Mouse (Mus musculus) layer of hippocampus, postnatal 10 days (tissue): Measurements from ENCODE around the gene Pcnt. TPM values are rescaled to one million over a fixed set of nuclear protein-coding genes. Genes with fewer than 3 reads are reported as not detected.

ENCODE experiments used
- DNase-seq, 2 experiments: peaks; one replicate each; pipeline ENCODE4 v3.0.0; 2021; ENCODE audit warnings: low spot score in 2 of 2
- total RNA-seq, 2 experiments: library from RNA; stranded (reverse); gene quantifications; 2 replicates each; pipeline ENCODE4 v1.2.3; 2021

Gene Pcnt
- total RNA-seq, 2 experiments from 2014 or later: 14.6 to 15.8 TPM

- DNase-seq: no peak
These were observed 25.8 kb downstream of the Pcnt start for GRCm38 (mm10) chr10:76416811-76417210.

DNA sequence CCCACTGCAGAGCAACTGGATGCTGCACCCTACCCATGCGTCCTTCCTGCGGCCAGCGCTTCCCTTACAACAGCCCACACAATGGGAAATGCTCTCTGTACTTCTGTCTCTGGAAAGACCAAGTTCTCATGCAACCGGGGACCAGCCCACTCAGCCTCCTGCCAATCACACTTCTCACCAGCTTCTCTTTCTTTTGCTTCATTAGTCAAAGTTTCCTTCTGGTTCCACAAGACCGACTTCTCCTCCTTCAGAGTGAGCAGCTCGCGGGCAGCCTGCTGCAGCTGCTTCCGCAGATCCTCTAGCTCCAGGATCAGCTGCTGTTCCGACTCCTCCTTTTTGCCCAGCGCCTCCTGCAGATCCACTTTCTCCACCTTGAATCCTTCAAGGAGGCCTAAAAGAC, 34.1 kb downstream of the Pcnt start:
- peak in 1 of 2 experiments; percentile 4 for DNase-seq

DNA sequence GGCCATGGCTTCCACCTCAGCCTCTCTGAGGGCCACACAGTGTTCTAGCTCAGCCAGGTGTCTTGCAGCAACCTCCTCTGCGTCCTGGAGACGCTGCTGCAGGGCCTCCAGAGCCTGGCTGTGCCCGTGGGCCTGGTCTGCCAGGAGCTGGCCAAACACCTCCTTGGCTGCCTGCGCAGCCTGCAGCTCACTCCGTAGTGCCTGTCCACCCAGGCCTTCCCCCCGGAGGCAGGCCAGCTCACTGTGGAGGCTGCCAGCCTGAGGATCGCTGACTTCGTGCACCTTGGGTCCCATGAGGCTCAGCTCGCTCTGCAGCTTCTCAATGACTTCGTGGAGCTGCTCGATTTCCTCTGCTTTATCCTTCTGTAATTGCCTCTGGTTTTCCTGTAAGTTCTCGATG, 50.0 kb downstream of the Pcnt start:
- no peak for DNase-seq

GRCm38 (mm10) chr10:76391786-76392185, 50.8 kb downstream of the Pcnt start:
- no peak for DNase-seq

DNA sequence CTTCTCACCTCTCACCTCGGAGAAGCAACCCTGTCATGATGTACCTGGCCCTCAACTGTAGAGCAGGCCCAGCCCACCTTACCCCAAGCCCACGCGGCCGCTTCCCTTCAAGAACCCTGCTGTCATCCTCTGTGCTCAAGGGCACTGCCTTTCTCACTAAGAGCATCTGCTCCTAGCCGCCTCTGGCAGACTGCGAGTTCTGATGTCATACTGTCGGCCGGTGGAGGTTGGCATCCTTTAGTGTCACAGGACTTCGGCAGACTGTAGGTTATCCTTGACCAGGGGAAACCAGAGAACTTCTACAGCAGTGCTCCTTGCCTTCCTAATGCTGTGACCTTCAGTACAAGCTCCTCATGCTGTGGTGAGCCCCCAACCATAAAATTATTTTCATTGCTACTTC, 51.4 kb downstream of the Pcnt start:
- DNase-seq: no peak

- DNase-seq: no peak
These were observed 67.6 kb downstream of the Pcnt start for GRCm38 (mm10) chr10:76374981-76375380.

DNA sequence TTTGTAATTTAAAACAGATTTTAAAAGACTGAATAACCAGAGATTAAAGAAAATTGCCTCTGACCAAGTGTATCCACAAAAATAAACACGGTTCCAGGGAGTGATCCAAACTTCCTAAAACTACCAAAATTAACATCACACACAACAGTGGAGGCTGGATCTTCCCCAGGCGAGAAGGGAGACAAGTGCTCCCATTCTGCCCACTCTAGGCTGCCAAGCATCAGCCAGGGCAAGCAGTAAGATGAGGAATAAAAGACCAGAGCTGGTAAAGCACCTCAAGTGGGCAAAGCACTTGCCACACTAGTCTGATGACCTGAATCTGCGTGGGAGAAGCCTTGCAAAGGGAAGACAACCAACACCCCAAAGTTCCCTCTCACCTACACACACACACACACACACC, 70.8 kb downstream of the Pcnt start:
- no peak for DNase-seq

DNA sequence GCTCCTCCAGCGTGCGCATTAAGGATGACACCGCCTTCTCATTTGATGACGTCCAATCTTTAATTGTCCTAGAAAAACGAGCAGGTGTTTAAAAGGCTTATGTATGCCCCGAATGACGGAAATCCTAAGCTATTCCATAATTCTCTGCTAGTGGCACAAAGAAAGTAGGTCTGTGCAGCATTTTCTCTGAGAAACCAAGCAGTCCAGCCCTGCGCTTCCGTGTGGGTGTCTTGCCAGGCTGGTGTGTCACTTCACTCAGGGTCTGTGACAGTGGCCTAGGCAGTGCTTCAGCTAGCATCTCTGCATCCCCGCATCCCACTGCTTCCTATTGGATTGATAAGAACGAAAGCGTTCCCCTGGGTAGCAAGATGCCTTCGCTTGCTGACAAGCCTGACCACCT, 73.8 kb downstream of the Pcnt start:
- no peak for DNase-seq

DNA sequence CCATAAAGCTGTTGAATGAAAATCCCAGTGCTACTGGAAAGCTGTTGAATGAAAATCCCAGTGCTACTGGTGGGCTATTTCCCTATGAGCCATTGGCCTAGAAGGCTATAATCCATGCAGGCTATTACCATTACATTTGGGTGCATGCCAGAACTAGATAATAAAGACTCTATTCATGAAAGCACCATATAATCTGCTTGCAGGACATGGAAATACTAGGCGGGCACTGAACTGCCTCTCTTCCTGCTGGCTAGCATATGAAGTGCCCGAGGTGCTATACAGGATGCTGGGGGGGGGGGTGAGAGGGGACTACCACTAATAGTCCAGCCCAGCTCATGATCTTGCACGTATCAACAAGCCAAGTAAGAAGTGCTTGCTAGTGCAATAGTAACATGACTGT, 79.4 kb downstream of the Pcnt start:
- no peak for DNase-seq

GRCm38 (mm10) chr10:76358468-76358867, 84.1 kb downstream of the Pcnt start:
- peak in 1 of 2 experiments; percentile 32 for DNase-seq

DNA sequence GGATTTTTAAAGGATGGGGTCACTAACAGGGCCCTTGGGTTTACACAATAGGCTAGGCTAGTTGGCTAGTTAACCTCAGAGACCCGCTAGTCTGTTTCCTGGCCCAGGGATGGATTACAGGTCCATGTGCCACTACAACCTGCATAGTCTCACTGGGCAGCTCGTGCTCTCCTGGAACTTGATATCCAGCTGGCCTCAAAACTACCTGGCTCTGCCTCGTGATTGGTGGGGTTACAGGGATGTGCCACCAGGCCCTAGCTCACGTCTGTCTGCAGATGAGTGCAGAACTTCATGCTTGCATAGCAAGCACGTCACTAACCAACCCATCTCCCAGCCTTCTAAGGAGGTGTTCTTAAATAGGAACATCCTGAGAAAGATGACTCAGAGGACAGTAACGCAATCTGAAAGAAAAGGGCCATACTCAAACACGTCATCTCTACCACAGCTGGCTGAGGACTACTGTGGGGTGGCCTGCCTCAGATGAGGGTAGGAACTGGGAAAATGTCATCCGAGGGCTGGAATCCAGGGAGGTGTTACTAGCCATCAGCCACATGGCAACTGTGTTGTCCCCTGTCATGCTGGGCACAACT, 85.2 kb downstream of the Pcnt start:
- DNase-seq: no peak

DNA sequence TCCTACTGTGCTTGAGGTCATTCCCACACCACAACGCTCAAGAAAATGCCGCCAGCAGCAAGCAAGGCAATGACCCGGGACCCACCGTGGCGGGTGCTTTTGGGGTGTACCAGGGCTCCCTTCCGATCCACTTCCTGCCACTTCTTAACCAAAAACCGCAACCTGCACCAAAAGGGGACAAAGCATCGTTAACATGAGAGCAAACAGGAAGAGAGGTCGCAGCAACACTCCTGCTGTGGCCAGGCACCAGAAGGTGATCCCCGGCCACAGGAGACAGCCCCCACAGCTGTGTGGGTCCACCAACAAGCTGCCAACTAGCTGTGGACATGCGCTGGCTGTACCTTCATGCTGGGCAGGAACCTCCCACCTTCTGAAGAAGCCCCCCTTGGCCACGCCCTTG, 87.6 kb downstream of the Pcnt start:
- no peak for DNase-seq

- DNase-seq: no peak
These were observed 88.6 kb downstream of the Pcnt start for GRCm38 (mm10) chr10:76353986-76354385.

DNA sequence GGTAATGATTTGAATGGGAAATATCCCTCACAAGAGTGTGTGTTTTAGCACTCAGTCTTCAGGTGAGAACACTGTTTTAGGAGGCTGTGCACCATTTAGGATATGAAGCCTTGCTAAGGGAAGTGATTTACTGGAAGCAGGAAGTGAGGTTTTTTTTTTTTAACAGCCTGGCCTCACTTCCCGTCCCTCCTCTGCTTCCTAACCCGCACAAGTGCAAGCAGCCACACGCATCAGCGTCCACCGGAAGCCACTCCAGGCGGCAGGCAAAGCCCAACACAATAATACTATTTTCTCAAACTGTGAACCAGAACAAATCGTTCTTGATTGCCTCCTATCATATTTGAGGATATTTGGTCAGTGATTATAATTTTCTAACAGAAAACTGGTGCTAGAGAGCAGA, 90.6 kb downstream of the Pcnt start:
- DNase-seq: no peak

DNA sequence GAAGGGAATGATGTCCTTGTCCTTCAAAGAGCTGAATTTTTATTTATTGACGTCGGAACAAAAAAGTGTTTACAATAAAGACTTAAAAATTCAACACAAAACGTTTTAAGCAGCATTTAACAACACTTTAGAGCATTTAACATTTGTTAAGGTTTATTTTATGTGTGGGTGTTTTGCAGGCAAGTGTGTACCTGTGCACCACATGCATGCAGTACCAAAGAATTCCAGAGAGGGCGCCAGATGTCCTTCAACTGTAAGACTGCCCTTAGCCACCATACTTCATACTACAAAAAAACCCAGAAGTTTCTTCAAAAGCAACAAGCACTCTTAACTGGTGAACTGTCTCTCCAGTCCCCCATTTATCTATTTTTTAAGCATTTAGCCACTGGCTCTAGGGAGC, 96.0 kb downstream of the Pcnt start:
- DNase-seq: peak; percentile 67 to 71

GRCm38 (mm10) chr10:76346043-76346491, 96.5 kb downstream of the Pcnt start:
- no peak for DNase-seq

DNA sequence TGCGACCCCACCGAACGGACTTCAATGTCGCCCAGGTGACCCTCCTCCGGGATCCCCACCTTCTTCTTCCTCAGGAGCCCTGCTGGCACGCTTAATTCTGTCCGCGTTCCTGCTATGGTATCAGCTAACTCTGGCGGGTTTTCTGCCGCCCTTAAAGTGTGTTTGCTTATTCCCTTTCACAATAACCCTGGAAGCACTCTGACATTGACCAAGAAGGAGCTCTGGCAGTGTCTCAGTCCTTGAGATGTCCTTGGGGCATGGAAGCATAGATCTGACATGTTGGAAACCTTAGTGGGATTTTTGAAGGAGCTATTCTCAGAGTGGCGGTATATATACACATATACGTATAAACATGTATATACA, 97.1 kb downstream of the Pcnt start:
- no peak for DNase-seq

- peak; percentile 94 to 98 for DNase-seq
These were observed 97.7 kb downstream of the Pcnt start, which contains the start of gene Dip2a for GRCm38 (mm10) chr10:76344711-76345539. Dip2a (minus strand) TSS chr10:76345291.

DNA sequence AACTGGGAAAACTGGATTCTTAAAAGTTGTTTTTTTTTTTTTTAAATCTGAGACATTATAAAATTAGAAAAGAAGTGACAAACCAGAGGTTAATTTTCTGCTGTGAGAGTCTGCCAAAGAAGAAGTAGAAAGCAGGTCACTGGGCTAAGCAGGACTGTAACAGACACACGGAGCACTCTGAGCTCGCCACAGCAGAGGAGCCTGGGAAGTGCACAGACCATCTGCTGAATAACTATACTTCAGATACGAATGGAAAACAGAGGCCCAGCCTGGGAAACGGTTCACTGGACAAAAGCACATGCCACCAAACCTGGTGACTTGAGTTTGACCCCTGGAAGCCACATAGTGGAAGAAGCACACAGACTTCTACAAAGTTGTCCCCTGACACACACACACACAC, 108.2 kb downstream of the Pcnt start:
- DNase-seq: no peak

DNA sequence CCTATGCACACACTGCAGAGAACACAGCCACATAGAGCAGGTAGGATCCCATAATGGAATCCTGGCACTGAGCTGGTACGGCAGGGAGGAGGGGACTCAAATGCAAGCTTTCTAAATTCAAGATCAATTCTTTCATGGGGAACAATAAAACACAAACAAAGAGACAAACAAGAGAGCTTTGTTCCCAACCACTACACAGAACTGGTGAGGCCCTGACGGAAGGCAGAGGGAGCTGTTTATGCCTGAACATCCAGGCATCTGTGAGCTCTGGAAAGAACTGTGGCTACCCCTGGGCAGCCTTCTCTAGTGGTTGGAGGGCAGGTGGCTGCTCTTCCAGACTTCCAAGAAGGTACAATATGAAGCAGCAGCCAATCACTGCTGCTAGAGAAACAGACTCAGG, 110.5 kb downstream of the Pcnt start:
- no peak for DNase-seq

- no peak for DNase-seq
These were observed 113.5 kb downstream of the Pcnt start for GRCm38 (mm10) chr10:76329093-76329492.

DNA sequence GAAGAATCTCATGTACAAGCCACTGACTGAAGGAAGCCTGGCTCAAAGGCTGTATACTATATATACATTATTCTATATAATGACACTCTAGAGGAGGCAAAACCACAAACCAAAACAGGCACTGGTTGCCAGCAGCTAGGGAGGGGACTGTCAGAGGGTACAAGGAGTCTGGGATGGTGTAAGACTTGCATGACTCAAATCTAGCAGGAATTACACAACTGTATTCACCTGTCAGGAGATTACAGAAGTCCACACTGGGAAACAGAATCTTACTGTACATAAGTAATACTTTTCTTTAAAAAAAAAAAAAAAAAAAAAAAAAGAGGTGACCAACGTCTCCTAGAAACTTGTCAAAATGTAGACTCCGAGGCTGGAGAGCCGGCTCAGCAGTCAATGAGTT, 114.0 kb downstream of the Pcnt start:
- no peak for DNase-seq
